Mouse (Mus musculus): Measurements from ENCODE around the gene Obox7. TPM values are rescaled to one million over a fixed set of nuclear protein-coding genes. Genes with fewer than 3 reads are reported as not detected.
"Not testable (repeated sequence)": the region's sequence is repeated elsewhere in the genome, so short reads cannot be mapped to it uniquely, and the experiment has no call there.

The Obox7 gene
- not detected in 2 replicates for polyA plus RNA-seq (2015; fragmentation: Nextera tagmentation; extraction: Ambion mirVana)

- not testable (repeated sequence) for H3K36me3 ChIP-seq; H3K4me2 ChIP-seq; H3K27me3 ChIP-seq; H3K9ac ChIP-seq; H3K4me3 ChIP-seq; H3K4me1 ChIP-seq; H3K27ac ChIP-seq; ATAC-seq (ENCODE audit: borderline replicate concordance, extremely low read depth, low FRiP score, low TSS enrichment); H3K9me3 ChIP-seq
- WGBS, result 58% methylated on average over 1 of the region's 1 CpGs
These were observed at the start of gene Obox7 for GRCm38 (mm10) chr7:14659196-14659595. Obox7 (plus strand) TSS chr7:14659496.

GRCm38 (mm10) chr7:14622556-14623542, 36.4 kb upstream of the Obox7 start:
- H3K9me3 ChIP-seq, H3K36me3 ChIP-seq, H3K4me1 ChIP-seq: not testable (repeated sequence)
- H3K4me3 ChIP-seq, result peak overlapping the region; percentile 48
- H3K9ac ChIP-seq, result peak overlapping the region; percentile 48
- ATAC-seq (ENCODE audit: borderline replicate concordance, extremely low read depth, low FRiP score, low TSS enrichment), result peak; percentile 93
- H3K4me2 ChIP-seq, result peak overlapping the region; percentile 59
- WGBS, result 4% methylated on average over 113 of the region's 132 CpGs
- H3K27ac ChIP-seq, result peak overlapping the region; percentile 72
- H3K27me3 ChIP-seq, result peaks cover 10% of the 10 kb centered on the region

Other genes with a start within 250 kb of the Obox7 start
- 0.22 TPM in 1 of 2 replicates, not detected in the other for gene Sult2a8, start 212.7 kb upstream of the Obox7 start, polyA plus RNA-seq (2015; fragmentation: Nextera tagmentation; extraction: Ambion mirVana)
- not detected in 2 replicates for gene Sult2a7, start 165.3 kb upstream of the Obox7 start, polyA plus RNA-seq (2015; fragmentation: Nextera tagmentation; extraction: Ambion mirVana)
- 0.16 and 0.30 TPM in 2 replicates for gene Vmn1r90, start 96.0 kb upstream of the Obox7 start, polyA plus RNA-seq (2015; fragmentation: Nextera tagmentation; extraction: Ambion mirVana)